Mouse (Mus musculus) CH12.LX (cell line): ENCODE measurements around the gene Srgap1. TPM values are rescaled to one million over a fixed set of nuclear protein-coding genes. Genes with fewer than 3 reads are reported as not detected.

ENCODE experiments used
- DNase-seq: peaks from one replicate; pipeline ENCODE4 v3.0.0-alpha.2; 2013; ENCODE audit errors: extremely low read depth
- H3K27ac ChIP-seq: 2 replicates; pipeline ENCODE4 v1.5.1; 2012; ENCODE audit warnings: low read depth, mild to moderate bottlenecking, control low read depth, moderate library complexity; ENCODE audit not compliant: insufficient read depth
- H3K27me3 ChIP-seq: replicated peaks from 2 replicates; pipeline ENCODE3; 2012; ENCODE audit warnings: inconsistent platforms
- H3K36me3 ChIP-seq, 2 experiments: replicated peaks in 1 of 2; 2 replicates each; pipeline versions ENCODE3 to v1.6.1; 2012; ENCODE audit warnings: inconsistent platforms in 1 of 2, low read length in 1 of 2, mild to moderate bottlenecking in 1 of 2, mixed read lengths in 1 of 2, moderate library complexity in 1 of 2; ENCODE audit not compliant: control insufficient read depth in 1 of 2, insufficient read depth in 1 of 2
- H3K4me1 ChIP-seq, 2 experiments: 2 replicates each; pipeline ENCODE4 v1.6.1; 2012; ENCODE audit warnings: inconsistent platforms in 1 of 2, moderate library complexity in 1 of 2; ENCODE audit not compliant: insufficient read depth in 2 of 2, control insufficient read depth in 1 of 2
- H3K4me2 ChIP-seq: 2 replicates; pipeline ENCODE4 v1.6.1; 2012; ENCODE audit warnings: low read depth, mild to moderate bottlenecking, control low read depth; ENCODE audit not compliant: poor library complexity, insufficient read depth, severe bottlenecking
- H3K4me3 ChIP-seq, 3 experiments: fragments of 150-350 bp in 1 of 3; sonication (generic) in 1 of 3; replicated peaks in 1 of 3; 2 replicates each; pipeline versions ENCODE3 to v1.5.1; 2011 to 2012; ENCODE audit warnings: low read depth in 2 of 3, low read length in 2 of 3, mild to moderate bottlenecking in 2 of 3, moderate library complexity in 2 of 3, control low read depth in 1 of 3, improper control_type of control experiment in 1 of 3, inconsistent platforms in 1 of 3, mixed read lengths in 1 of 3; ENCODE audit not compliant: poor library complexity in 1 of 3
- H3K79me2 ChIP-seq: replicated peaks from 2 replicates; pipeline ENCODE4 v1.6.1; 2012; ENCODE audit warnings: mild to moderate bottlenecking, moderate library complexity; ENCODE audit not compliant: control insufficient read depth, poor library complexity, insufficient read depth, severe bottlenecking; ENCODE audit errors: extremely low read depth
- H3K9ac ChIP-seq: 2 replicates; pipeline ENCODE4 v1.6.1; 2012; ENCODE audit warnings: low read depth, mild to moderate bottlenecking, control low read depth, moderate library complexity; ENCODE audit not compliant: insufficient read depth
- H3K9me3 ChIP-seq: replicated peaks from 2 replicates; pipeline ENCODE3; 2012; ENCODE audit warnings: low read length, inconsistent platforms, mixed read lengths
- CHD2 ChIP-seq: IDR thresholded peaks from 2 replicates; pipeline ENCODE4 v1.6.1; 2011; ENCODE audit warnings: low read length, improper control_type of control experiment
- CTCF ChIP-seq, 2 experiments: IDR thresholded peaks in 1 of 2; conservative IDR thresholded peaks in 1 of 2; 2 replicates each; pipeline ENCODE4 v1.5.1; 2011 to 2012; ENCODE audit warnings: low read depth in 2 of 2, low read length in 2 of 2, improper control_type of control experiment in 1 of 2, inconsistent platforms in 1 of 2, mild to moderate bottlenecking in 1 of 2, moderate library complexity in 1 of 2
- EP300 ChIP-seq: IDR thresholded peaks from 2 replicates; pipeline ENCODE4 v1.6.1; 2011; ENCODE audit warnings: low read length, improper control_type of control experiment
- GABPA ChIP-seq: IDR thresholded peaks from 2 replicates; pipeline ENCODE4 v1.6.1; 2012; ENCODE audit warnings: low read depth, low read length, improper control_type of control experiment, inconsistent platforms; ENCODE audit not compliant: insufficient replicate concordance
- HCFC1 ChIP-seq: IDR thresholded peaks from 2 replicates; pipeline ENCODE4 v1.6.1; 2012; ENCODE audit warnings: low read depth, mild to moderate bottlenecking, inconsistent platforms, low read length, improper control_type of control experiment
- IRF4 ChIP-seq: IDR thresholded peaks from 2 replicates; pipeline ENCODE4 v1.6.1; 2014; ENCODE audit warnings: low read depth, mild to moderate bottlenecking, inconsistent platforms, low read length, improper control_type of control experiment
- MAZ ChIP-seq: IDR thresholded peaks from 2 replicates; pipeline ENCODE4 v1.6.1; 2012; ENCODE audit warnings: low read depth, mild to moderate bottlenecking, inconsistent platforms, low read length, improper control_type of control experiment, moderate library complexity
- MEF2A ChIP-seq: IDR thresholded peaks from 2 replicates; pipeline ENCODE4 v1.6.1; 2014; ENCODE audit warnings: low read depth, mild to moderate bottlenecking, inconsistent platforms, low read length, improper control_type of control experiment, borderline replicate concordance
- MXI1 ChIP-seq: IDR thresholded peaks from 2 replicates; pipeline ENCODE4 v1.6.1; 2011; ENCODE audit warnings: mild to moderate bottlenecking, low read depth, low read length, improper control_type of control experiment
- NELFE ChIP-seq: IDR thresholded peaks from 2 replicates; pipeline ENCODE4 v1.6.1; 2011; ENCODE audit warnings: low read depth, low read length, improper control_type of control experiment
- NRF1 ChIP-seq: IDR thresholded peaks from 2 replicates; pipeline ENCODE4 v1.6.1; 2014; ENCODE audit warnings: low read depth, mild to moderate bottlenecking, inconsistent platforms, low read length, improper control_type of control experiment, moderate library complexity
- RCOR1 ChIP-seq: conservative IDR thresholded peaks from 2 replicates; pipeline ENCODE4 v1.6.1; 2012; ENCODE audit warnings: low read depth, mild to moderate bottlenecking, inconsistent platforms, low read length, improper control_type of control experiment
- SMC3 ChIP-seq: IDR thresholded peaks from 2 replicates; pipeline ENCODE4 v1.6.1; 2011; ENCODE audit warnings: low read depth, low read length, improper control_type of control experiment
- TCF12 ChIP-seq: IDR thresholded peaks from 2 replicates; pipeline ENCODE4 v1.6.1; 2014; ENCODE audit warnings: low read depth, mild to moderate bottlenecking, inconsistent platforms, low read length, improper control_type of control experiment
- ZKSCAN1 ChIP-seq: IDR thresholded peaks from 2 replicates; pipeline ENCODE4 v1.6.1; 2012; ENCODE audit warnings: low read depth, inconsistent platforms, low read length, improper control_type of control experiment, borderline replicate concordance
- ZMIZ1 ChIP-seq: IDR thresholded peaks from 2 replicates; pipeline ENCODE4 v1.6.1; 2012; ENCODE audit warnings: low read depth, mild to moderate bottlenecking, inconsistent platforms, low read length, improper control_type of control experiment
- dilution Hi-C: fragments of 300-500 bp; cut with MboI; formaldehyde crosslinking; loops from 2 replicates; pipeline ENCODE4 v1.14.3; 2020; ENCODE audit warnings: low sequenced_read_pairs; ENCODE audit not compliant: extremely low pct_unique_long_range_greater_than_20kb, extremely low pct_ligation_motif_present
- in situ Hi-C: fragments of 300-500 bp; cut with MboI; formaldehyde crosslinking; loops from 3 replicates; pipeline ENCODE4 v1.14.3; 2019; ENCODE audit warnings: low sequenced_read_pairs, low pct_ligation_motif_present, low pct_unique_long_range_greater_than_20kb, mixed read lengths
- polyA plus RNA-seq: library from polyadenylated mRNA; unstranded; fragments of >175 nt; gene quantifications from 2 replicates; pipeline ENCODE4 v1.2.1, GENCODE M21; 2012; ENCODE audit warnings: low read depth; ENCODE audit not compliant: insufficient read length
- total RNA-seq, 2 experiments: library from RNA; depleted of rRNA; stranded (reverse); fragments of 300-350 nt in 1 of 2; fragments of >200 nt in 1 of 2; gene quantifications; 2 replicates each; pipeline ENCODE4 v1.2.3; 2012 to 2014

Gene Srgap1
- total and polyA plus RNA-seq, 3 experiments, result not detected

DNA sequence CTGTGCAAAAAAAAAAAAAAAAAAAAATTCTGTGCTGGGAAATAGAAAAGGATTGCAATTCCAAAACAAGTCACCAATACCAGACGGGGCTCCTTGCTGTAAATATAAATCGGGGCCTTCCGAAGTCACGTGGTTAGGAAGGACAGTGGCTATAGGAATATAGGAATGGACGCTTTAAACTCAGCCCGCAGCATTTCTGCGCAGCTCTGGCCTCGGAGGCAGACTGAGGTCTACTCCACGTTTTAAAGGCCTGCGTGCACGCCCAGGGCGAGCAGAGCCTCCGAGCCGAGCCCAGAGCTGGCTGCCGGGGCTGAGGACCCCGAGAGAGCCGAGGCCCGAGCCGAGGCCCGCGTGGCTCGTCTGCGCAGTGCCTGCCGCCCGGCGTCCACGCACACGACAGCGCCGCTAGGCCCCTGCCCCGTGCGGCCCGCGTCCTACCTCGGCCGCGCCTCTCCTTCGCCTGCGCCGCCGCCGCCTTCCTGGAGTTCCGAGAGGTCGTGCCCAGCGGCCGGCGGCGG is 49.4 kb upstream of the Srgap1 start (continued):
- TF ChIP-seq MXI1 (peak; percentile 89), SMC3 (no peak), ZKSCAN1 (no peak), MAZ (no peak), EP300 (no peak), GABPA (no peak), NRF1 (peak; percentile 53), CHD2 (no peak), HCFC1 (0 out of 2 replicates have a peak, but pooled peaks have one; percentile 32), CTCF (conservative IDR thresholded peaks at IDR 0.05 in 1 of 2, IDR thresholded peaks at IDR 0.05 in 1 of 2; ENCODE audit: low read depth in 2 of 2, low read length in 2 of 2) (no peak)
- TF ChIP-seq, all 38 proteins: peak for 16

- in situ Hi-C loops, result no loop called here
- Histone ChIP-seq H3K4me1 (peaks cover 3 to 4% of the 10 kb centered on the region in 2 experiments; a peak in 3 of 4 replicates), H3K27ac (no peak overlapping the region), H3K79me2 (0 out of 2 replicates have a peak, but pooled peaks cover under 1% of the 10 kb centered on the region), H3K27me3 (no peaks in the 10 kb centered on the region), H3K4me2 (no peak overlapping the region), H3K9ac (no peak overlapping the region), H3K36me3 (peaks cover 12 to 55% of the 10 kb centered on the region in 2 experiments), H3K4me3 (no peak overlapping the region), H3K9me3 (peaks cover 11% of the 10 kb centered on the region)
- no peak for DNase-seq
- no peak for TF ChIP-seq IRF4
- TF ChIP-seq CTCF (conservative IDR thresholded peaks at IDR 0.05 in 1 of 2, IDR thresholded peaks at IDR 0.05 in 1 of 2; ENCODE audit: low read depth in 2 of 2, low read length in 2 of 2), result 0 out of 4 replicates have a peak, but pooled peaks of 1 of the 2 experiments have one; percentile 2
- dilution Hi-C loops, result no loop called here
These were observed 43.4 kb upstream of the Srgap1 start for GRCm38 (mm10) chr10:122090472-122090871.

GRCm38 (mm10) chr10:122081352-122081751 is 34.2 kb upstream of the Srgap1 start:
- no peak overlapping the region for H3K9ac ChIP-seq
- dilution Hi-C loops, result no loop called here

More at GRCm38 (mm10) chr10:122081352-122081751, 34.2 kb upstream of the Srgap1 start:
- Histone ChIP-seq H3K9me3 (no peaks in the 10 kb centered on the region), H3K27ac (no peak overlapping the region), H3K36me3 (peaks cover 0 to 12% of the 10 kb centered on the region in 2 experiments), H3K79me2 (no peaks in the 10 kb centered on the region), H3K4me1 (no peaks in the 10 kb centered on the region), H3K4me3 (no peak overlapping the region), H3K4me2 (no peak overlapping the region), H3K27me3 (no peaks in the 10 kb centered on the region)
- no peak for DNase-seq
- in situ Hi-C loops, result no loop called here
- TF ChIP-seq ZMIZ1 (no peak), TCF12 (no peak), RCOR1 (no peak), NELFE (no peak), MEF2A (no peak), MXI1 (no peak)
